Mouse (Mus musculus) midbrain, embryonic 11.5 days (tissue): ENCODE results near the gene Adarb1. TPM values are rescaled to one million over a fixed set of nuclear protein-coding genes. Genes with fewer than 3 reads are reported as not detected.

ENCODE experiments used
- ATAC-seq: fragments of 200-750 bp; cut with Nextera tagmentation; 2 replicates; pipeline ENCODE4 v1.8.0; 2017; ENCODE audit warnings: moderate TSS enrichment, moderate library complexity; ENCODE audit not compliant: low FRiP score
- DNase-seq: peaks from one replicate; pipeline ENCODE4 v3.0.0; 2015; ENCODE audit warnings: low spot score; ENCODE audit errors: missing footprints
- H3K27ac ChIP-seq: fragments of 300-500 bp; sonication (generic); 2 replicates; pipeline ENCODE4 v1.5.1; 2014; ENCODE audit warnings: low read depth, low read length
- H3K27me3 ChIP-seq: fragments of 300-500 bp; sonication (generic); 2 replicates; pipeline ENCODE4 v1.6.1; 2014; ENCODE audit warnings: mild to moderate bottlenecking, low read length, moderate library complexity, mixed read lengths; ENCODE audit not compliant: control insufficient read depth, insufficient read depth
- H3K36me3 ChIP-seq: fragments of 300-500 bp; sonication (generic); 2 replicates; pipeline ENCODE4 v1.6.1; 2014; ENCODE audit warnings: mild to moderate bottlenecking, low read length, moderate library complexity, mixed read lengths; ENCODE audit not compliant: control insufficient read depth, insufficient read depth
- H3K4me1 ChIP-seq: fragments of 300-500 bp; sonication (generic); 2 replicates; pipeline ENCODE4 v1.6.1; 2014; ENCODE audit warnings: low read length; ENCODE audit not compliant: control insufficient read depth, insufficient read depth
- H3K4me2 ChIP-seq: fragments of 300-500 bp; sonication (generic); 2 replicates; pipeline ENCODE4 v1.6.1; 2014; ENCODE audit warnings: mild to moderate bottlenecking, moderate library complexity
- H3K4me3 ChIP-seq: fragments of 300-500 bp; sonication (generic); 2 replicates; pipeline ENCODE4 v1.5.1; 2014; ENCODE audit warnings: low read depth, low read length
- H3K9ac ChIP-seq: fragments of 300-500 bp; sonication (generic); 2 replicates; pipeline ENCODE4 v1.6.1; 2014; ENCODE audit warnings: low read length
- H3K9me3 ChIP-seq: fragments of 300-500 bp; sonication (generic); 2 replicates; pipeline ENCODE4 v1.6.1; 2016; ENCODE audit warnings: low read length; ENCODE audit not compliant: control insufficient read depth
- WGBS: fragments of 180-500 bp; shearing (Covaris S2); extraction: QIAGEN DNeasy Blood & Tissue Kit; methylation state at CpG from one replicate; pipeline ENCODE4 v1.1.7; 2014; 5-methylcytosine and 5-hydroxymethylcytosine counted together
- polyA plus RNA-seq: library from polyadenylated mRNA; unstranded; fragments of >200 nt; fragmentation: Nextera tagmentation; extraction: Ambion mirVana; gene quantifications from 2 replicates; pipeline ENCODE4 v1.2.1, GENCODE M21; 2014

Adarb1 gene
- polyA plus RNA-seq, 1 experiment from 2014 or later, result 5.8 TPM

DNA sequence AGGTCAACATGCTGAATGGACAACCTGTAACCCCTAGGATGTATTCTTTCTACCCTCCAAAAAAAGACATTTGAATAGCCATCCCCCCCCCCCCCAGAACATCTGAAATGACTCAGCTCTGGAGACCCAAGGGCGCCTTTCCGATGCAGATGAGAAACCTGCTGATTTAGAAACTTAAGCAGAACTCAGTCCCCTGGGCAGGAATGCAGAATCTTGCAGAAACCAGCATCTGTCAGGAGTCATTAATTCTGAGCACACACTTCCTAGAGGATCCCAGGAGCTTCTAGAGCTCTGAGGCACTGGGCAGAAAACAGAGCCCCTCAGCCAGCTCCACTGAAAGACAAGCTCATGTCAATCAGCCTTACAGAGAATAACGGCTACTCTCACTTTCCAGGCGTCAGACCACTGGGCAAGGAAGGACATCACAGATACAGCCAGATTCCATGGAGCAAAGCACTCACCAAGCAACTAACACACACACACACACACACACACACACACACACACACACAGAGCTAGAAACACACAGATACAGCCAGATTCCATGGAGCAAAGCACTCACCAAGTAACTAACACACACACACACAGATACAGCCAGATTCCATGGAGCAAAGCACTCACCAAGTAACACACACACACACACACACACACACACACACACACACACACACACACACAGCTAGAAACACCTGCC lies 113.1 kb downstream of the Adarb1 start:
- H3K4me2 ChIP-seq, result no peak overlapping the region
- no peak overlapping the region for H3K4me3 ChIP-seq
- H3K27me3 ChIP-seq, result no peaks in the 10 kb centered on the region
- DNase-seq (peak; percentile 83), ATAC-seq (peak; percentile 61; the same call in 1 of the 2 replicates)
- H3K36me3 ChIP-seq, result no peaks in the 10 kb centered on the region
- no peaks in the 10 kb centered on the region for H3K9me3 ChIP-seq
- H3K9ac ChIP-seq, result no peak overlapping the region
- peaks cover 9% of the 10 kb centered on the region; the same call in 1 of the 2 replicates for H3K4me1 ChIP-seq
- 21% methylated on average over 4 of the region's 4 CpGs for WGBS
- no peak overlapping the region for H3K27ac ChIP-seq

- DNase-seq, result no peak
- H3K27me3 ChIP-seq, result no peaks in the 10 kb centered on the region
- WGBS, result 69% methylated on average over 3 of the region's 3 CpGs
- H3K4me2 ChIP-seq, result no peak overlapping the region
- H3K27ac ChIP-seq, result no peak overlapping the region
- H3K4me3 ChIP-seq, result no peak overlapping the region
- H3K36me3 ChIP-seq, result no peaks in the 10 kb centered on the region
- no peaks in the 10 kb centered on the region for H3K9me3 ChIP-seq
- H3K4me1 ChIP-seq, result peaks cover 9% of the 10 kb centered on the region; the same call in 1 of the 2 replicates
- H3K9ac ChIP-seq, result no peak overlapping the region
- no peak for ATAC-seq
These were observed 113.7 kb downstream of the Adarb1 start for GRCm38 (mm10) chr10:77304362-77304761.

- ATAC-seq, result no peak
- H3K4me2 ChIP-seq, result no peak overlapping the region
- no peak for DNase-seq
- H3K4me1 ChIP-seq, result peaks cover 9% of the 10 kb centered on the region; the same call in 1 of the 2 replicates
- WGBS, result 87% methylated on average over 4 of the region's 4 CpGs
- H3K9ac ChIP-seq, result no peak overlapping the region
- no peaks in the 10 kb centered on the region for H3K27me3 ChIP-seq
- no peaks in the 10 kb centered on the region for H3K9me3 ChIP-seq
- no peak overlapping the region for H3K4me3 ChIP-seq
- no peaks in the 10 kb centered on the region for H3K36me3 ChIP-seq
- no peak overlapping the region for H3K27ac ChIP-seq
These were observed 117.2 kb downstream of the Adarb1 start for GRCm38 (mm10) chr10:77300934-77301297.

DNA sequence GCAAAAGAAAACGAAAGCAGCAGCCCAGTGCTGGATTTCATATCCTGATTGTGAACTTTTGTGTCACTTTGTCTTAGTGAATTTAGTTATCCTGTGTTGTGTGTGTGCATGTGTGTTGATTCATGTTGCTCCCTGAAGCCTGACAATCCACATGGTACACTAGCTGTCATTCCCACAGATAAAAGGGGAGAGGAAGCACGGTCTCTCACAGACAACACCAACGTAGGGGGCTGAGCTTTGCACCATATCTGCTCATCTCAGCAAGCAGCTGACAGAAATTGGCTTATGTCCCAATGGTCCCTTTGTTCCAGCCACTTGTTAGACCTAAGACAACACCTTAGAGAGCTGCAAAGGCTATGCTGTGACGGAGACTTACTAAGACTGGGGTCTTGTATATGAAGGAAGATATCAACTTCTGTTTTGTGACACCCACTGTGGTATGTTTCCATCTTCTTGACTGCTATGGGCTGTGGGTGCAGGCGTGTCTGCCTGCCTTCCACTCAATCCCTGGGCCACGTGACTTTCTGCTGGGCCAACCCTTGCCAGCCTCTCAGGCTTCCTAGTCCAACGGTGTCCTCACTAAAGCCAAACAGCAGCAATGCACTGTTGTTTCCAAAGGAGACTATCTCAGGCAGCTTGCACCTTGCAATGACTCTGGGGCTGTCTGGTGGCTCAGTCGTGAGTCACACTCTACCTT lies 117.7 kb downstream of the Adarb1 start:
- no peak for ATAC-seq
- no peak overlapping the region for H3K4me2 ChIP-seq
- no peaks in the 10 kb centered on the region for H3K9me3 ChIP-seq
- no peaks in the 10 kb centered on the region for H3K36me3 ChIP-seq
- H3K4me1 ChIP-seq, result peaks cover 6% of the 10 kb centered on the region; the same call in 1 of the 2 replicates
- H3K4me3 ChIP-seq, result no peak overlapping the region
- H3K27me3 ChIP-seq, result no peaks in the 10 kb centered on the region
- no peak overlapping the region for H3K27ac ChIP-seq
- no peak overlapping the region for H3K9ac ChIP-seq
- DNase-seq, result no peak
- WGBS, result 86% methylated on average over 8 of the region's 8 CpGs

- H3K27ac ChIP-seq, result no peak overlapping the region
- H3K9ac ChIP-seq, result no peak overlapping the region
- no peaks in the 10 kb centered on the region for H3K9me3 ChIP-seq
- no peaks in the 10 kb centered on the region for H3K27me3 ChIP-seq
- ATAC-seq (no peak), DNase-seq (no peak)
- no peaks in the 10 kb centered on the region for H3K4me1 ChIP-seq
- no peak overlapping the region for H3K4me2 ChIP-seq
- 85% methylated on average over 2 of the region's 2 CpGs for WGBS
- H3K36me3 ChIP-seq, result no peaks in the 10 kb centered on the region
- no peak overlapping the region for H3K4me3 ChIP-seq
These were observed 118.9 kb downstream of the Adarb1 start for GRCm38 (mm10) chr10:77299194-77299593.

GRCm38 (mm10) chr10:77298621-77299020 lies 119.4 kb downstream of the Adarb1 start:
- no peaks in the 10 kb centered on the region for H3K4me1 ChIP-seq
- 89% methylated on average over 8 of the region's 8 CpGs for WGBS
- no peak overlapping the region for H3K4me2 ChIP-seq
- DNase-seq (no peak), ATAC-seq (no peak)
- H3K27ac ChIP-seq, result no peak overlapping the region
- H3K9me3 ChIP-seq, result no peaks in the 10 kb centered on the region
- H3K4me3 ChIP-seq, result no peak overlapping the region
- H3K27me3 ChIP-seq, result no peaks in the 10 kb centered on the region
- H3K9ac ChIP-seq, result no peak overlapping the region
- no peaks in the 10 kb centered on the region for H3K36me3 ChIP-seq

DNA sequence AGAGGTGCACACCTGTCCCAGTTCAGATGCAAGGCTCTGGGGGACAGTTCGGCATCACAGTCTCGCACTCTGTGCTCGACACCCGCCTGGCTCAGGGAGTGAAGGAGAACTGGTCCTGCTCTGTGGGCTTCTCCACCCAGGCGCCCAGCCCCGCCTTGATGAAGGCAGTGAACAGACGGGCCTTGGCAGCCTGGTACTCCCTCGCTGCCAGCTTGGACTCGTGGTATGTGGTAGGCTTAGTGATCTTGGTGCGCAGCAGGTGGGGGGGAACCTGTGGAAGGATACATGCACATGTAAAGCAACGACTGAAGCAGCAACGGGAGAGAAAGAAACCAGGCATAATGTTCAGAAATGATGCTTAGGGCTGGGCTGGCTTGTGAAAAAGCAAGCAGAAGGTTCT lies 123.4 kb downstream of the Adarb1 start:
- DNase-seq, result no peak
- no peaks in the 10 kb centered on the region for H3K36me3 ChIP-seq
- no peak overlapping the region for H3K4me2 ChIP-seq
- H3K9me3 ChIP-seq, result no peaks in the 10 kb centered on the region
- no peak for ATAC-seq
- no peak overlapping the region for H3K9ac ChIP-seq
- WGBS, result 88% methylated on average over 12 of the region's 12 CpGs
- no peaks in the 10 kb centered on the region for H3K4me1 ChIP-seq
- no peak overlapping the region for H3K27ac ChIP-seq
- no peak overlapping the region for H3K4me3 ChIP-seq
- H3K27me3 ChIP-seq, result no peaks in the 10 kb centered on the region

DNA sequence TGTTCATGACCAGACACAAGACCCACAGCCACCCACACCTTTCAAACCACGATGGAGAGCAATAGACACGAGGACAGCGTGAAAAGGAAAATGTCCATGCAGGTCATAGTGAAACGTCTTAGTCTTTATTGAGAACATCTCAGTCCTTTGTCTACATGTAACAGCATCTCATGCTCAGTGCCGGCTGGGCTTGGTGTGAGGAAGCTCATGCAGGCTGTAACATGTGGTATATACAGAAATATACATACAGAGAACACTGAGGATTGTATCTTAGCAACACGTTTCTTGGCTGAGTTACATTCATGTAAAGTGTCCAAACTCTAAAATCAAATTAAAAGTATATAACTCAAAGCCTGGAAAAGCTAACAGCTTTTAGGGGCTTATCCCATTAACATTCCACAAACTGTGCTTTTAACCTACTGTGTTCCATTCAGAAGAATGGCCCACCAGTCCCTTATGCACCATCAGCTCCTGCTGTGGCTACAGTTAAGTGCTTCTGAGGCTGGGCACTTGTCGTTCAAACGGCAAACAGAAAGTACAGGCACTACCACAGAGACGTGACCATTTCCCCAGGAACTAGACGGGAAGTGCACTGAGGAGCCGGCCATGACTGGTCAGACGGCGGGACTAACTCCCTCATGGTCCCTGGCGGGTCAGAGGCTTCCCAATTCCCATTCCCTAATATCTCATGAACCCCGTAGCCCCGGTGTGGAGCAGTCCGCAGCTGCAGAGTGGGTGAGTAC lies 127.3 kb downstream of the Adarb1 start:
- Histone ChIP-seq H3K9ac (no peak overlapping the region), H3K36me3 (no peaks in the 10 kb centered on the region), H3K27ac (no peak overlapping the region), H3K27me3 (no peaks in the 10 kb centered on the region), H3K4me2 (no peak overlapping the region), H3K4me3 (no peak overlapping the region), H3K9me3 (no peaks in the 10 kb centered on the region), H3K4me1 (no peaks in the 10 kb centered on the region)
- DNase-seq (no peak), ATAC-seq (no peak)
- 83% methylated on average over 17 of the region's 17 CpGs for WGBS

DNA sequence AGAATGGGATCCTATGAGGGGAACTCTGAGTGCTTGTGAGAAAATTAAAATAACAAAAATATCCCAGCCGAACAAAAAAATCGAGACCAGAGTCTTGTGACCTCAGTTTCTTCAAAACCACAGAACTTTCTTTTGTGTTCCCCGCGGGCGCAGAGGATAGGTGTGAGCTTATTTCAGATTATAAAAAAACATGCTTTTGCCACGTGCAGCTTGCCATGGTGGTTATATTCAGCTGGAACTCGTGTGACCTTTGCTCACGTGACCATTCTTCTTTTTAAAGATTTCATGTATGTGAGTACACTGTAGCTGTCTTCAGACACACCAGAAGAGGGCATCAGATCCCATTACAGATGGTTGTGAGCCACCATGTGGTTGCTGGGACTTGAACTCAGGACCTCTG lies 128.5 kb downstream of the Adarb1 start:
- no peak for ATAC-seq

More for the DNA sequence above, 128.5 kb downstream of the Adarb1 start:
- Histone ChIP-seq H3K27me3 (no peaks in the 10 kb centered on the region), H3K9me3 (no peaks in the 10 kb centered on the region), H3K4me2 (no peak overlapping the region), H3K4me3 (no peak overlapping the region), H3K36me3 (no peaks in the 10 kb centered on the region), H3K4me1 (no peaks in the 10 kb centered on the region), H3K27ac (no peak overlapping the region), H3K9ac (no peak overlapping the region)
- 89% methylated on average over 8 of the region's 8 CpGs for WGBS
- no peak for DNase-seq
